Mouse (Mus musculus) right cerebral cortex, postnatal 4 days (tissue): Measurements from ENCODE around the gene Lrig3.

Source experiments
- DNase-seq: peaks from one replicate; pipeline ENCODE4 v3.0.0-alpha.2; 2022

The Lrig3 gene

GRCm38 (mm10) chr10:125965968-125966480, at the start of gene Lrig3:
Gene Lrig3, plus strand, starts transcription at chr10:125966168.
- DNase-seq: peak; percentile 64

DNA sequence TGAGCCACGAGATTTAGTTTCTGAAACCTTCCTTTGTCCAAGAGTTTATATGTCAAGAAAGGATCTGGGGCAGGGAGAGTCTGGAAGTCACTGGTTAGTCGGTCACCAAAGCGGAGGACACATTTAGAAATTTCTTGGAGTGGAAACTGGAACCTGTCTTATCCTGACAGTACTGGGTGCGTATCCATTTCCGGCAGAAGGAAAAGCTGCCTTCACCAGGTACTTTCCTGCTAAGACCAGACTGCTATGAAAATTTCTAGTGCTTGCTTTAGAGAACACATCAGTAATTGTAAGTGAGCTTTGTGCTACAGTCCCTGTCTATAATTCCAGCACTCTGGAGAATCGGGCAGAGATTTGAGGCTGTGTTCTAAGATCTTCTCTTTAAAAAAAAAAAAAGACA, 49.2 kb upstream of the Lrig3 start:
- no peak for DNase-seq

DNA sequence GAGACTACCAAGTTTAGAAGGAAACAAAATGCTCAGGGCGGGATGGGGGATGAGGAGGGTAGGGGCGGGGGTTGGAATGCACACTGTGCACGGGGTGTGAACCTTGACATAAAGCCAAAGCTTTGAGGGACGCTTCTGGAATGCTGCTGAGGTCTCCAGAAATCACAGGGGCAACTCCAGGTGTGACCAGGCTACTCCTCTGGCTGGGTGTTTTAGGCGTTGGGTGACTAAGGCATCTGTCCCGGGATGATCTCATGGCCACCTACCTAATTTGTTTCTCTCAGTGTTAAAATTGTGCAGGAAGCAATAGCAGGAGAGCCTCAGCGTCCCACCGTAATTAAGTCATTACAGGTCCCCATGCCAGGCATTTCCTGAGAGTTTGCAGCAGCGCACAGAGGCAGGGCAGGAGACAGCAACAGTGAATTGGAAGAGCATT, 48.5 kb upstream of the Lrig3 start:
- no peak for DNase-seq

DNA sequence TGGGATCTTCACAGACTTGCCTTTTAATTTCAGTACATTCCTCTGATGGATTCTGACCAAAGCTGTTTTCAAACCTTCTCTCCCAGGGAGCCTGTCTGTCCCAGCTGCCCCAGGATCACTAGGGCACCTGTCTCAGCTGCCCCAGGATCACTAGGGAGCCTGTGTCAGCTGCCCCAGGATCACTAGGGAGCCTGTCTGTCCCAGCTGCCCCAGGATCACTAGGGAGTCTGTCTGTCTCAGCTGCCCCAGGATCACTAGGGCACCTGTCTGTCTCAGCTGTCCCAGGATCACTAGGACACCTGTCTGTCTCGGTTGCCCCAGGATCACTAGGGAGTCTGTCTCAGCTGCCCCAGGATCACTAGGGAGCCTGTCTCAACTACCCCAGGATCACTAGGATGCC, 47.0 kb upstream of the Lrig3 start:
- DNase-seq: no peak

GRCm38 (mm10) chr10:125921654-125922446, 44.1 kb upstream of the Lrig3 start:
- no peak for DNase-seq

- no peak for DNase-seq
Measured at GRCm38 (mm10) chr10:125929961-125930360, 36.0 kb upstream of the Lrig3 start.

- DNase-seq: no peak
Measured at GRCm38 (mm10) chr10:125933388-125933787, 32.6 kb upstream of the Lrig3 start.

DNA sequence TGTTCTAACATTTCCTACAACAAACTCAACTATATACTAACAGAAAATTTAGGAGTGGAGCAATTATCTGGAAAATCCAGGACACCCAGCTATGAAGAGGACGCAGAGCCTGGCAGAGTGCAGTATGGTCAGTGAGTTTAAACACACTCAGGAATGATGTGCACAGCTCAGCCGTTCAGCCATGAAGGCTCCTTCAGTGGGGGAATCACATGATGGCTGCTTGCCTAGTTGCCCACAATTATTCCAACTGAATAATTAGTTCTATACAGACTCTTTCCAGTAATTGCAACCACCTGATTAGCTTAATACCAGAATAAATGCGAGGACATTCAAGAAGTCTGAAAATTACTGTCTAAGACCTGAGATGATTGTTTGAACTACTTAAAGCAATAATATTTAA, 31.9 kb upstream of the Lrig3 start:
- DNase-seq: no peak

DNA sequence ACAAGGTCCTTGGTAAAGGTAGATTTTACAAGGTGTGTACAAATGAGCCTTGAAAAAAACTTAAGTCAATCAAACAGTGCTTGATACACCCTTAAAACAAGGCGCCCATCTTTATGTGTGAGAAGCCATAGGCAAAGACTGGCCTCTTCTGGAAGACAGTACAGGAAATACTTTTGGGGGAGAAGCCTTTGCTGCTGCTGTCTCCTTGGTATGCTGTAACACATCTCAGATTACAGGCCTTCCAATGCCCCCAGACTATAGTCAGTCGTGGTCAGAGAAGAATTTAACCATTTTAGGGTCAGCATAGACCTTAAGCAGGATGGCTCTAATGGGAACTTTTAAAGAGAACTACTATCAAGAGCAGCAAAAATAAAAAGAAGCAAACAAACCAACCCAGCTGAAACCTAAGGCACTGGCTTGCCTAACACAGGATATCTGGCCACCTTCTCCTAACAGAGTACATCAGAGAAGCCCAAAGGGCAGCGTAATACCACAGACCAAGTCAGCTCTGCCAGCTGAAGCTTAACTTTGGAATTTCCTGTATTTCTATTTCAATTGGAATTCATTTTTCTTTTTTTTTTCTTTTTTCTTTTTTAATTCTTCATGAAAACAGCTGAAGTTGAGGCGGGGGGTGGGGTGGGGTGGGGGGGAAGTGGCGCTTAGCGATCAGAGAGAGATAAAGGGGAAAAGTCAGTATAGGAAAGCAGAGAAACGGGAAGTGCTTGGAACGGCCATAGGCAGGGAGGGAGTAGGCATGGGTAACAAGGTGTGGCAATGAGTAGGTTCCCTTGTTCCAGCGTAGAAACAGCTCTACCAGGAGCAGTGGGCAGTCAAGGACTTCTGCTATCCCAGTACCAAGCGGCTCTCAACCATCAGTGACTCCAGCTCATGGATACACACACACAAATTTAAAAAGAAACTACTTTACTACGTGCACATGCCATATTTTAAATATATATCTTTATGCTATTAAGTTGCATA, 28.2 kb upstream of the Lrig3 start:
- no peak for DNase-seq

DNA sequence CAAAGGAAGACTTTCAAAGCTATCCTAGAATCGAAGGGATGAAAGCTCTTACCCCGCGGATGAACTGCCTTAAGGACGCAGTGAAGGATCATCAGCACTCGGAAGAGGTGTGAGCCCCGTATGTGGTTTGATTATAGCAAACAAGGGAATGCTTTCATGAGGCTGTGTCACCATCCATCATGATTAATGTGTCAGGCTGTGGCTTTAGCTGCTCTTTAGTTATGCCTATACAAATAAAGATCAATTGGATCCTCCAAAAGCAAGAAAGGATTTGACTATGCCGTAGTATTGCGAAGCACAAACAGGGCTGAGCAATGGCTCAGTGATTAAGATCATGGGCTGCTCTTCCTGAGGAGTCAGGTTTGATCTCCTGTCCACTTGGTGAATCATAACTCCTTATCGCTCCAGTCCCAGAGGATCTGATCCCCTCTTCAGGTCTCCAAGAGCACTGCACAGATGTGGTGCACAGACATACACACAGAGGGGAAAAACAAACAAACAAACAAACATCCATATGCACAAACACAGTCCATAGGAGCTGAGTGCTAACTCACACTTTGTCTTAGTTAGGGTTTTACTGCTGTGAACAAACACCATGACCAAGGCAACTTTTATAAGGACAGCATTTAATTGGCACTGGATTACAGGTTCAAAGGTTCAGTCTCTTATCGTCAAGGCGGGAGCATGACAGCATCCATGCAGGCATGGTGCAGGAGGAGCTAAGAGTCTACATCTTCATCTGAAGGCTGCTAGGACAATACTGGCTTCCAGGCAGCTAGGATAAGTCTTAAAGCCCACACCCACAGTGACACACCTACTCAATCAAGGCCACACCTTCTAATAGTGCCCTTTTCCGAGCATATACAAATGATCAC, 27.2 kb upstream of the Lrig3 start:
- DNase-seq: no peak

GRCm38 (mm10) chr10:125940316-125941059, 25.5 kb upstream of the Lrig3 start:
- no peak for DNase-seq

DNA sequence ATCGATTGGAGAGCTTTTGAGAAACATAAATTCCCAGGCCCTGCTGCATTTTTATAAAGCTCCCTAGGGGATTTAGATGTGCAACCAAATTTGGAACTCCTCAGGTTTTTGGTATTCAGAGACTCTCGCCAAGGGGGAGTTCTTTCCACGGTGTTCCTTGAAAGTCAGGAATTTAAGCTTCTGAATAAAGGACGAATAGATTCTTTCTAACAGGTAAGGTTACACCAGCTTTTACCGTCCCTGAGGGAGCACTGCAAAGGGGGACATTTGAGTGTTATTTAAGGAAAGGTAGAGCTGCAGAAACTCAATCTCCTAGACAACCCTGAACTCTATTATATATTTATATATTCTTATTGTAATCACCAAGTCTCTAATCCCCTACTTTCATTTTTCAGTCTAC, 22.9 kb upstream of the Lrig3 start:
- DNase-seq: no peak

DNA sequence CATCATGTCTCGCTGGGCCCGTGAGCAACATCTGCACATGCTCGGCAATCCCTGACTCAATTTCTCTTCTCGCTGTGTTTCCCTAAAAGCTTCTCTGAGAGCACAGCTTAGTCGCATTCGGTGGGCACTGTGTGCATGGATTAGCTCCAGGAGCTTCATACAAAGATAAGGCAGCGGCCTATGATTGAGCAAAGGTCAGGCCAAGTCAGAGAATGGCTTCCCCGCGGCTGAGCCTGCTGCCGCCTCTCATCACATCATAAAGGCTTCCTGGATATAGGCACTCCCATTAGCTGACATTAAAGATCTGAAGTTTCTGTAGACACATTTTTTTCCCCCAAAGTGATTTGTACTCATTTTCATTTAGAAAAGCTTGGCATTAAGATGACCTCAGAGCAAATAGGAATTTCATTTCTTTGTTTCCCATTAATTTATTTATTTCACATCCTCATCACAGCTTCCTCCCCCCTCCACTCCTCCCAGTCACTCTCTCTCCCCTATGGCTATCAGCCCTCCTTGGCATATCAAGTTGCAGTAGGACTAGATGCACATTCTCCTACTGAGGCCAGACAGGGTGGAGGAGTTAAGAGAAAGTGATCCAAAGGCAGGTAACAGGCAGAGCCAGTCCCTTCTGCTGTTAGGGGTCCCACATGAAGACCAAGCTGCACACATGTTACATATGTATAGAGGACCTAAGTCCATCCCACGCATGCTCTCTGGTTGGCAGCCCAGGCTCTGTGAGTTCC, 21.0 kb upstream of the Lrig3 start:
- DNase-seq: no peak

DNA sequence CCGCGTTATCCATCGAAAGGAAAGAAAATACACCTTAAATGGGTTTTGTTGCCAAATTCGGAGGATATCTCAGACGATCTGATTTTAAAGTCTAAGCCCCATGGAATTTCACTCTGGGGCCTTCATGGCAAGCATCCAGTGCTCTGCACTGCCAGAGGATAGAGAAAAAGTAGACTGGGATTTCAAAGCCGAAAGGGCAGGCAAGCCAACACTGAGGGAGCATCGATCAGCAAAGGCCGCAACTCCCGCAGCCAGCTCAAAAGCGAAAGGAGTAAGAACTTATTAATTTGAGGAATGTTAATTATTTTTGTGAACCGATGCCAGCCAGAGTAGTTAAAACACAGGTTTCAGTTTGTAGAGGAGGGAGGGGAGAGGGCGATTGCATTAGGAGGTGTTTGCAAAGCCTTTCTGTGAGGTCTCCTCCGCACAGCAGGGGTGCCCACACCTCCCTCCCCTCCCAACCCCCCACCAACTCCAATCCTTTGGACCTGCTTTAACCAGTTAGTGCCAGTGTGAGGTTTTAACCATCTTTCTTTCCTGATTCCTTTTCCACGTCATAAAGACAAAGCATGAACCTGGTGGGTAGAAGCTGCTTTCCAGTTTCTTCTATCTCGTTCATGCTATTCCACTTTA, 17.0 kb upstream of the Lrig3 start:
- DNase-seq: no peak

DNA sequence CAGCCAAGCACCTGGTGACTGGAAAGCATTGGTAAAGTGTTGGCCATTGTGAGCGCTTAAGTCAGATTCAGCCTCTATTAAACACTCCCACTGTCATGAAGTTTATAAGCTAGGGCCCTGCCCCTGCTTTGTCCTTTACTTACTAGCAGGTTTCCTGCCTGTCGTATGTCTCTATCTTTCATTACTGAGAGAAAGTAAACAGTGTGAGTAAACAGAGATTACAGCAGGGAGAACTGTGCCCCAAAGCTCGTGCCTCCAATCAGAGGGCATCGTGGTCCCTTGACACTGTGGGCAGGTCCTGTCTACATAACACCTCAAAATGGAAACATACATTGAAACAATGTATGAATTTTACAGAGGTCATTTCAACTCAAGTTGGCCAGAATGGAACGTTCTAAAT, 14.3 kb upstream of the Lrig3 start:
- no peak for DNase-seq

GRCm38 (mm10) chr10:125954343-125954742, 11.6 kb upstream of the Lrig3 start:
- no peak for DNase-seq

GRCm38 (mm10) chr10:125954747-125955530, 11.0 kb upstream of the Lrig3 start:
- DNase-seq: peak; percentile 41

GRCm38 (mm10) chr10:125961411-125962107, 4.4 kb upstream of the Lrig3 start:
- no peak for DNase-seq

DNA sequence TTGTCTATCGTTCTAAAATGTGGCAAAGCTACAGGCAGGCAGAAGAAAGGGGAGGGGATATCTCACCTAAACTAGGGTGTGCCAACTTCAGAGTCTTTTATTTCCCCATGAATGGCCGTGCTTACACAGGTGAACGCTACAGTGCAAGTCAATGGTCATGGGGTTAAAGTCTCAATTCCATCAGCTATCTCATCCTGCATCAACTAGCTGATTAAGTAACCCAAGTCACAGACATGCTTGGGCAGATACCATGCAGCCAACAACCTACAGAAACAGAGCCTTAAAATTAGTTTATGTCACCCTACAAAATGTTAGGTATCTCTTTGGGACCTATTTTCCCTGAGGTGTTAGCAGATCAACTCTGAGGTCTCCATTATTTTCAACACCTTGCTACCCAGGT, 1.3 kb upstream of the Lrig3 start:
- no peak for DNase-seq
